Comparison of ENCODE assay signal across 22 mouse cellular contexts in genomic region chr4:98689988-98690387, GRCm38 (mm10). TPM values are rescaled to one million over a fixed set of nuclear protein-coding genes. Genes with fewer than 3 reads are reported as not detected.
A peak's percentile ranks its signal among the peaks of the same experiment; 100 is the strongest.
DNase-seq lines count a peak whose midpoint lies in the region; ATAC-seq and TF ChIP-seq lines count a peak whose summit lies in the region.
"Had no signal": no experiment of that assay in that cellular context is flagged by ENCODE, and none has a peak within 500 bp of the region (broad histone marks: within the 10 kb centered on the region; RNA-seq: fewer than 3 reads in every experiment).

No protein-coding gene starts in this region.

- no peaks in the 10 kb centered on the region for H3K4me1 ChIP-seq in kidney, postnatal 0 days (replicated peaks; ENCODE audit: insufficient read depth, low read length)
- no peaks in the 10 kb centered on the region for H3K4me1 ChIP-seq in small intestine, adult 2 months (ENCODE audit: control insufficient read depth, insufficient read depth, insufficient read length, low read length)
- H3K4me1 ChIP-seq: embryonic facial prominence, embryonic 10.5 days had no signal

- WGBS in kidney, postnatal 0 days, result 97% methylated on average over 1 of the region's 1 CpGs
- 100% methylated on average over 1 of the region's 1 CpGs for WGBS in small intestine, adult 2 months

- H3K9ac ChIP-seq in kidney, postnatal 0 days (ENCODE audit: low read depth, low read length), result no peak overlapping the region
- H3K9ac ChIP-seq: forebrain, embryonic 12.5 days had no signal

- no peak overlapping the region for H3K27ac ChIP-seq in kidney, postnatal 0 days
- no peak overlapping the region for H3K27ac ChIP-seq in small intestine, adult 2 months (ENCODE audit: insufficient read depth, low read depth, low read length)
- H3K27ac ChIP-seq: embryonic facial prominence, embryonic 10.5 days; forebrain, embryonic 12.5 days had no signal

- no peaks in the 10 kb centered on the region for H3K27me3 ChIP-seq in kidney, postnatal 0 days (ENCODE audit: insufficient read depth, low read length)
- no peaks in the 10 kb centered on the region for H3K27me3 ChIP-seq in small intestine, adult 2 months (ENCODE audit: control insufficient read depth, insufficient read depth, low read length)
- H3K27me3 ChIP-seq: CH12.LX; forebrain, embryonic 12.5 days had no signal

- peak; percentile 6 for DNase-seq in CD4-positive, CD25-positive, alpha-beta regulatory T cell, adult 2 months (ENCODE audit: low read depth, low spot score)
- no peak for DNase-seq in kidney, postnatal 0 days (ENCODE audit: low spot score)
- no peak for DNase-seq in kidney, postnatal 10 days
- peak; percentile 14 for DNase-seq in thymus, postnatal 14 days
- DNase-seq in thymus, postnatal 0 days (ENCODE audit: low spot score), result no peak
- no peak for DNase-seq in ovary, postnatal 36 days (ENCODE audit: low spot score)
- DNase-seq: adrenal gland, postnatal 36 days; cerebellum, adult 8-10 months; gastrocnemius, postnatal 10 days; kidney, adult 8-10 months; kidney, postnatal 4 days; lung, postnatal 14 days; right cerebral cortex, adult 18-20 months had no signal

- TF ChIP-seq CTCF in kidney, postnatal 0 days (IDR thresholded peaks at IDR 0.05; ENCODE audit: low read depth), result peak; percentile 32; the same call in 1 of the 2 replicates
- TF ChIP-seq CTCF in small intestine, adult 2 months (IDR thresholded peaks at IDR 0.05; ENCODE audit: extremely low read depth, insufficient read length, insufficient replicate concordance, low read depth, low read length), result peak; percentile 14; the same call in 1 of the 2 replicates

- H3K36me3 ChIP-seq in kidney, postnatal 0 days (ENCODE audit: insufficient read depth, low read length), result peaks cover 16% of the 10 kb centered on the region; the same call in 1 of the 2 replicates
- peaks cover 30% of the 10 kb centered on the region for H3K36me3 ChIP-seq in small intestine, adult 2 months (ENCODE audit: control insufficient read depth, insufficient read depth, low read length)
- H3K36me3 ChIP-seq: forebrain, embryonic 12.5 days had no signal

- no peak overlapping the region for H3K4me2 ChIP-seq in kidney, postnatal 0 days (ENCODE audit: low read length)
- H3K4me2 ChIP-seq: forebrain, embryonic 12.5 days had no signal

- TF ChIP-seq POLR2A in small intestine, adult 2 months (IDR thresholded peaks at IDR 0.05; ENCODE audit: low read depth, low read length), result no peak

- ATAC-seq in CD4-positive, CD25-positive, alpha-beta regulatory T cell, adult 4 months, result no peak
- ATAC-seq in kidney, postnatal 0 days (replicated peaks; ENCODE audit: low FRiP score, low read depth), result no peak
- ATAC-seq: midbrain, embryonic 16.5 days had no signal

- no peak overlapping the region for H3K4me3 ChIP-seq in kidney, postnatal 0 days (replicated peaks; ENCODE audit: low read depth, low read length)
- H3K4me3 ChIP-seq in small intestine, adult 2 months (ENCODE audit: low read depth, low read length), result no peak overlapping the region
- H3K4me3 ChIP-seq: embryonic facial prominence, embryonic 10.5 days; forebrain, embryonic 12.5 days had no signal

- no peaks in the 10 kb centered on the region for H3K9me3 ChIP-seq in kidney, postnatal 0 days (replicated peaks; ENCODE audit: low read length)
- H3K9me3 ChIP-seq: embryonic facial prominence, embryonic 10.5 days had no signal

RNA-seq across cellular contexts. Expression of gene L1td1, which starts 36.5 kb away (rescaled TPM):
- polyA plus RNA-seq in CD4-positive, CD25-positive, alpha-beta regulatory T cell, adult 4 months (2017; shearing (Covaris generic)), result under 1 TPM in 1 of 2 experiments, not detected in 1; 0.11 TPM
- 0.18 and 0.24 TPM in 2 replicates for polyA plus RNA-seq in kidney, postnatal 0 days (2015; fragmentation: Nextera tagmentation; extraction: Ambion mirVana)
- not detected in 2 replicates for polyA plus RNA-seq in thymus, postnatal 0 days (2015; fragmentation: Nextera tagmentation; extraction: Ambion mirVana)
- not detected in 2 replicates for polyA plus RNA-seq in small intestine, adult 2 months (2012; rRNA removed)
- polyA plus RNA-seq: heart, embryonic 16.5 days; liver, embryonic 16.5 days; midbrain, embryonic 16.5 days; urinary bladder, adult 2 months had no signal

Comparison
In these comparisons a context has a peak if more than half of its experiments do, and no peak if none do; other contexts are left out.
1. DNase-seq: peak in CD4-positive, CD25-positive, alpha-beta regulatory T cell, adult 2 months (single experiment) and thymus, postnatal 14 days (single experiment); none in kidney, postnatal 0 days (single experiment), kidney, postnatal 10 days (single experiment), thymus, postnatal 0 days (single experiment) and ovary, postnatal 36 days (single experiment).